Mouse (Mus musculus): Measurements from ENCODE around the gene Ddx23. TPM values are rescaled to one million over a fixed set of nuclear protein-coding genes. Genes with fewer than 3 reads are reported as not detected.

Ddx23 gene
- polyA plus RNA-seq, 1 experiment from 2014 or later = 27.2 TPM

GRCm38 (mm10) chr15:98614971-98615370, 47.7 kb downstream of the Ddx23 start:
- H3K27me3 ChIP-seq (ENCODE audit: insufficient read depth, low read length) = no peaks in the 10 kb centered on the region
- ATAC-seq (ENCODE audit: insufficient read depth) (no peak), DNase-seq (no peak)
- H3K9ac ChIP-seq = no peak overlapping the region
- no peak overlapping the region for H3K4me2 ChIP-seq
- no peak overlapping the region for H3K4me3 ChIP-seq (ENCODE audit: low read depth, low read length)
- no peaks in the 10 kb centered on the region for H3K36me3 ChIP-seq (ENCODE audit: insufficient read depth)
- no peaks in the 10 kb centered on the region for H3K4me1 ChIP-seq (ENCODE audit: insufficient read depth)
- H3K9me3 ChIP-seq (ENCODE audit: low read depth, low read length) = no peaks in the 10 kb centered on the region
- 42% methylated on average over 6 of the region's 6 CpGs for WGBS
- peak overlapping the region; percentile 51; the same call in 1 of the 2 replicates for H3K27ac ChIP-seq (ENCODE audit: low read depth)
- no peak for TF ChIP-seq CTCF (IDR thresholded peaks at IDR 0.05; ENCODE audit: low read depth)

- DNase-seq = peak; percentile 82
- WGBS = 40% methylated on average over 9 of the region's 9 CpGs
Observed at GRCm38 (mm10) chr15:98614551-98614950, 48.1 kb downstream of the Ddx23 start.

GRCm38 (mm10) chr15:98612229-98612628, 50.5 kb downstream of the Ddx23 start:
- Histone ChIP-seq H3K9me3 (ENCODE audit: low read depth, low read length) (no peaks in the 10 kb centered on the region), H3K4me3 (ENCODE audit: low read depth, low read length) (no peak overlapping the region), H3K4me2 (no peak overlapping the region), H3K36me3 (ENCODE audit: insufficient read depth) (no peaks in the 10 kb centered on the region), H3K4me1 (ENCODE audit: insufficient read depth) (peaks cover 2% of the 10 kb centered on the region), H3K27me3 (ENCODE audit: insufficient read depth, low read length) (no peaks in the 10 kb centered on the region), H3K27ac (ENCODE audit: low read depth) (no peak overlapping the region), H3K9ac (no peak overlapping the region)
- WGBS = 92% methylated on average over 3 of the region's 3 CpGs
- no peak for TF ChIP-seq CTCF (IDR thresholded peaks at IDR 0.05; ENCODE audit: low read depth)
- ATAC-seq (ENCODE audit: insufficient read depth) (no peak), DNase-seq (no peak)

More at GRCm38 (mm10) chr15:98614551-98614950, 48.1 kb downstream of the Ddx23 start:
- no peaks in the 10 kb centered on the region for H3K9me3 ChIP-seq (ENCODE audit: low read depth, low read length)
- no peaks in the 10 kb centered on the region for H3K4me1 ChIP-seq (ENCODE audit: insufficient read depth)
- H3K36me3 ChIP-seq (ENCODE audit: insufficient read depth) = no peaks in the 10 kb centered on the region
- H3K4me2 ChIP-seq = no peak overlapping the region
- ATAC-seq (ENCODE audit: insufficient read depth) = peak; percentile 26; the same call in 1 of the 2 replicates
- H3K9ac ChIP-seq = no peak overlapping the region
- H3K27me3 ChIP-seq (ENCODE audit: insufficient read depth, low read length) = no peaks in the 10 kb centered on the region
- no peak for TF ChIP-seq CTCF (IDR thresholded peaks at IDR 0.05; ENCODE audit: low read depth)
- H3K4me3 ChIP-seq (ENCODE audit: low read depth, low read length) = no peak overlapping the region
- peak overlapping the region; percentile 51; the same call in 1 of the 2 replicates for H3K27ac ChIP-seq (ENCODE audit: low read depth)

GRCm38 (mm10) chr15:98610131-98610633, 52.5 kb downstream of the Ddx23 start:
- peak overlapping the region; percentile 85 for H3K4me3 ChIP-seq (ENCODE audit: low read depth, low read length)
- H3K27ac ChIP-seq (ENCODE audit: low read depth) = peak overlapping the region; percentile 95
- H3K9me3 ChIP-seq (ENCODE audit: low read depth, low read length) = no peaks in the 10 kb centered on the region
- no peaks in the 10 kb centered on the region for H3K27me3 ChIP-seq (ENCODE audit: insufficient read depth, low read length)
- H3K4me1 ChIP-seq (ENCODE audit: insufficient read depth) = peaks cover 7% of the 10 kb centered on the region
- WGBS = 3% methylated on average over 12 of the region's 12 CpGs
- peak; percentile 36 for DNase-seq
- H3K36me3 ChIP-seq (ENCODE audit: insufficient read depth) = no peaks in the 10 kb centered on the region; the same call in 1 of the 2 replicates
- H3K4me2 ChIP-seq = peak overlapping the region; percentile 72
- no peak for TF ChIP-seq CTCF (IDR thresholded peaks at IDR 0.05; ENCODE audit: low read depth)
- ATAC-seq (ENCODE audit: insufficient read depth) = no peak
- H3K9ac ChIP-seq = peak overlapping the region; percentile 90

GRCm38 (mm10) chr15:98609331-98610130, 53.2 kb downstream of the Ddx23 start, which contains the start of gene Adcy6:
Adcy6 (minus strand) TSS chr15:98610076.
- WGBS = under 1% methylated on average over 59 of the region's 75 CpGs
- no peak for TF ChIP-seq CTCF (IDR thresholded peaks at IDR 0.05; ENCODE audit: low read depth)
- Histone ChIP-seq H3K9ac (peak within 1 kb of the TSS; percentile 90), H3K27ac (ENCODE audit: low read depth) (peak within 1 kb of the TSS; percentile 95), H3K9me3 (ENCODE audit: low read depth, low read length) (no peaks in the 10 kb centered on the region), H3K4me2 (peak within 1 kb of the TSS; percentile 72), H3K4me3 (ENCODE audit: low read depth, low read length) (peak within 1 kb of the TSS; percentile 85), H3K4me1 (ENCODE audit: insufficient read depth) (peaks cover 7% of the 10 kb centered on the region), H3K27me3 (ENCODE audit: insufficient read depth, low read length) (no peaks in the 10 kb centered on the region), H3K36me3 (ENCODE audit: insufficient read depth) (peaks cover 6% of the 10 kb centered on the region; the same call in 1 of the 2 replicates)
- DNase-seq (peak; percentile 91), ATAC-seq (ENCODE audit: insufficient read depth) (peak; percentile 82)

GRCm38 (mm10) chr15:98608784-98609250, 53.9 kb downstream of the Ddx23 start:
- 1% methylated on average over 14 of the region's 26 CpGs for WGBS

More at GRCm38 (mm10) chr15:98608784-98609250, 53.9 kb downstream of the Ddx23 start:
- Histone ChIP-seq H3K4me3 (ENCODE audit: low read depth, low read length) (peak overlapping the region; percentile 85), H3K9ac (peak overlapping the region; percentile 90), H3K4me2 (peak overlapping the region; percentile 72), H3K36me3 (ENCODE audit: insufficient read depth) (peaks cover 13% of the 10 kb centered on the region), H3K27me3 (ENCODE audit: insufficient read depth, low read length) (no peaks in the 10 kb centered on the region), H3K9me3 (ENCODE audit: low read depth, low read length) (no peaks in the 10 kb centered on the region), H3K27ac (ENCODE audit: low read depth) (peak overlapping the region; percentile 95), H3K4me1 (ENCODE audit: insufficient read depth) (peaks cover 7% of the 10 kb centered on the region)
- no peak for TF ChIP-seq CTCF (IDR thresholded peaks at IDR 0.05; ENCODE audit: low read depth)
- ATAC-seq (ENCODE audit: insufficient read depth) (peak; percentile 12; the same call in 1 of the 2 replicates), DNase-seq (peak; percentile 40)
